Mouse (Mus musculus): ENCODE results near the gene Tbc1d1. TPM values are rescaled to one million over a fixed set of nuclear protein-coding genes. Genes with fewer than 3 reads are reported as not detected.

Gene Tbc1d1
- polyA plus RNA-seq, 1 experiment from 2014 or later: 18.4 TPM

DNA sequence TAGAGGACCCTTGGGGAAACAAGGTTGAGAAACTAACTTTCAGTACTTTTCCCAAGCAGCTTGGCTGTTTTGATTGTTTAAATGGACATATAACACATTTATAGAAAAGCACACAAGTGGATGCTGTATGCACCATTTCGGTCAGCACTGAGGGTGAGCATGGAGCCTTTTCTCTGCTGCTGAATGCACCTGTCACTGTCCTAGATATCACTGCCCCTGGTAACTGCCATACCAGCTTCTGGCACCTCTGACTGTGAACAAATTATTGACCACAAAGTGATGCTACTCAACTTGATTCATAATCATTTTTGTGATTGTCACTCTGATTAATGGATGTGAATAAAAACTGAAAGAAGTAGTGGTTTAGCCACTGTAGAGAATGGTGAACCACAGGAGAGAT, 117.4 kb downstream of the Tbc1d1 start:
- no peaks in the 10 kb centered on the region for H3K9me3 ChIP-seq
- ATAC-seq (ENCODE audit: insufficient number of reproducible peaks, low FRiP score, low TSS enrichment, low read depth): no peak
- no peak overlapping the region for H3K4me2 ChIP-seq
- no peak overlapping the region for H3K27ac ChIP-seq
- H3K36me3 ChIP-seq: peaks cover 23% of the 10 kb centered on the region; the same call in 1 of the 2 replicates
- H3K4me3 ChIP-seq: no peak overlapping the region
- H3K27me3 ChIP-seq: no peaks in the 10 kb centered on the region
- H3K4me1 ChIP-seq: peaks cover 5% of the 10 kb centered on the region; the same call in 1 of the 2 replicates
- no peak overlapping the region for H3K9ac ChIP-seq
- 79% methylated on average over 1 of the region's 1 CpGs for WGBS

DNA sequence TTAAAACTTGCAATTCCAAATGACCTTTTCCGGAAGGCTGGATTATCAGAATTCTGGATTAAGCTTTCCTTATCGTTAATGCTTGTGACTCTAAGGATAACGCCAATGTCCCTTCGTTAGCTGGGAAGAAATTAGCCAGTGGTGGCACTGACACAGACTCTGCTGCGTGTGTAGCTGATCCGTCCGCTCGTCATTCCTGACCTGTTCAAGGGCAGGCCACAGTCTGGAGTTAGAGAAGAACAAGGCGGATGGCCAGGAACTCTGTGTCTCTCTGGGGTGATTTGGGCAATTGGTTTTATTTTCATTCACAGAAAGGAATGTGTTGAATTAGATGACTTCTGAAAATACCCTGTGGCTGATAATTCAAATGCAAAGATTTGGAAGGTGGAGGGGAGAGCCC, 118.2 kb downstream of the Tbc1d1 start:
- H3K9ac ChIP-seq: no peak overlapping the region
- H3K27me3 ChIP-seq: no peaks in the 10 kb centered on the region
- no peak overlapping the region for H3K27ac ChIP-seq
- no peak overlapping the region for H3K4me2 ChIP-seq
- H3K4me3 ChIP-seq: no peak overlapping the region
- WGBS: 78% methylated on average over 9 of the region's 9 CpGs
- H3K9me3 ChIP-seq: no peaks in the 10 kb centered on the region
- no peak for ATAC-seq (ENCODE audit: insufficient number of reproducible peaks, low FRiP score, low TSS enrichment, low read depth)
- H3K4me1 ChIP-seq: peaks cover 5% of the 10 kb centered on the region; the same call in 1 of the 2 replicates
- peaks cover 28% of the 10 kb centered on the region; the same call in 1 of the 2 replicates for H3K36me3 ChIP-seq

GRCm38 (mm10) chr5:64274738-64275451, 118.8 kb downstream of the Tbc1d1 start:
- Histone ChIP-seq H3K4me2 (no peak overlapping the region), H3K4me1 (no peaks in the 10 kb centered on the region; the same call in 1 of the 2 replicates), H3K27ac (no peak overlapping the region), H3K36me3 (peaks cover 34% of the 10 kb centered on the region), H3K9me3 (no peaks in the 10 kb centered on the region), H3K27me3 (no peaks in the 10 kb centered on the region), H3K9ac (no peak overlapping the region), H3K4me3 (no peak overlapping the region)
- 38% methylated on average over 17 of the region's 17 CpGs for WGBS
- no peak for ATAC-seq (ENCODE audit: insufficient number of reproducible peaks, low FRiP score, low TSS enrichment, low read depth)

DNA sequence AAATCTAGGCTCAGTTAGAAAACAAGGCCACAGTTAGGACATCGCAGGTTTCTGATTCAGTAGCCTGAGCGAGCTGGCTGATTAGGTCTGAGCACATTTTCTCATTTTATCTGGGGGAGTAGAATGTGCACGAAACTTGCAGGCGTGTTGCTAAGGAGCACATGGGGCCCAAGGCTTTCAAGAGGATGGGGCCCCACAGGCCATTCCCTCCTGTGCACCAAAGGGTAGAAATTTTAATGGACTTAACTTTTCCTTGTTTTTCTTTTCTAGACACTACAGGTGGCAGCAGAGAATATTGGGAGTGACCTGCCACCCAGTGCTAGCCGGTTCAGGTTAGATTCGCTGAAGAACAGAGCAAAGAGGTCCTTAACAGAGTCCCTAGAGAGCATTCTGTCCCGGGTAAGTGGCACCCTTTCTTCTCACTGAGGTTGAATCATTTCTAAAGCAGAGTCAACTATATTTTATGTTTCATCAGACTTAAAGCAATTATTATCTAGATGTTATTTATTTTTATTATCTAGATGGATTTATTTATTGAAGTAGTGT, 121.6 kb downstream of the Tbc1d1 start:
- H3K4me3 ChIP-seq: no peak overlapping the region

GRCm38 (mm10) chr5:64279668-64280067, 123.6 kb downstream of the Tbc1d1 start:
- 53% methylated on average over 7 of the region's 7 CpGs for WGBS

More for the DNA sequence above, 121.6 kb downstream of the Tbc1d1 start:
- peaks cover 47% of the 10 kb centered on the region for H3K36me3 ChIP-seq
- no peaks in the 10 kb centered on the region for H3K4me1 ChIP-seq
- H3K27me3 ChIP-seq: no peaks in the 10 kb centered on the region
- no peaks in the 10 kb centered on the region for H3K9me3 ChIP-seq
- no peak overlapping the region for H3K9ac ChIP-seq
- H3K4me2 ChIP-seq: no peak overlapping the region
- no peak for ATAC-seq (ENCODE audit: insufficient number of reproducible peaks, low FRiP score, low TSS enrichment, low read depth)
- no peak overlapping the region for H3K27ac ChIP-seq
- WGBS: 94% methylated on average over 7 of the region's 7 CpGs

DNA sequence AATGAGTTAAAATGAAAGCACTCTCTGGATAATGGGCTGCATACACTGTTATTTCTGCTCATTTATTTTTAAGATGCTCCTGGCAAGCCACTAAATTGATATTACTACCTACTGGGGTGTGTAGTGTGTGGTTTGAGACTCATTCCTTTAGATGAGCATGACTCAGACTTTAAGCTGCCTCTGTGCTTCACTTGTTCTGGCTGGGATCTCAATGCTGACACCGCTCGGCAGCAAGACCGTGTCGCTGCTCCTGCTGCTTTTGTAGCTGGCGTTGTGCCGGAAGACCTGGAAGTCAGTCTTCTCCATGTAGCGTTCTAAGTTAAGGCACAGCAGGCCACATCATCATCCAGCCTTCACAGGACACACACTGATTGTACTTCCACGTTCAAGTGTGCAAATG, 124.1 kb downstream of the Tbc1d1 start:
- Histone ChIP-seq H3K4me1 (no peaks in the 10 kb centered on the region), H3K27ac (no peak overlapping the region), H3K4me2 (no peak overlapping the region), H3K27me3 (no peaks in the 10 kb centered on the region), H3K4me3 (no peak overlapping the region), H3K9ac (no peak overlapping the region), H3K9me3 (no peaks in the 10 kb centered on the region), H3K36me3 (peaks cover 52% of the 10 kb centered on the region)
- ATAC-seq (ENCODE audit: insufficient number of reproducible peaks, low FRiP score, low TSS enrichment, low read depth): no peak
- 85% methylated on average over 8 of the region's 8 CpGs for WGBS

More at GRCm38 (mm10) chr5:64279668-64280067, 123.6 kb downstream of the Tbc1d1 start:
- H3K4me3 ChIP-seq: no peak overlapping the region
- no peaks in the 10 kb centered on the region for H3K4me1 ChIP-seq
- ATAC-seq (ENCODE audit: insufficient number of reproducible peaks, low FRiP score, low TSS enrichment, low read depth): no peak
- peaks cover 49% of the 10 kb centered on the region for H3K36me3 ChIP-seq
- H3K9ac ChIP-seq: no peak overlapping the region
- no peak overlapping the region for H3K4me2 ChIP-seq
- no peak overlapping the region for H3K27ac ChIP-seq
- no peaks in the 10 kb centered on the region for H3K9me3 ChIP-seq
- no peaks in the 10 kb centered on the region for H3K27me3 ChIP-seq

DNA sequence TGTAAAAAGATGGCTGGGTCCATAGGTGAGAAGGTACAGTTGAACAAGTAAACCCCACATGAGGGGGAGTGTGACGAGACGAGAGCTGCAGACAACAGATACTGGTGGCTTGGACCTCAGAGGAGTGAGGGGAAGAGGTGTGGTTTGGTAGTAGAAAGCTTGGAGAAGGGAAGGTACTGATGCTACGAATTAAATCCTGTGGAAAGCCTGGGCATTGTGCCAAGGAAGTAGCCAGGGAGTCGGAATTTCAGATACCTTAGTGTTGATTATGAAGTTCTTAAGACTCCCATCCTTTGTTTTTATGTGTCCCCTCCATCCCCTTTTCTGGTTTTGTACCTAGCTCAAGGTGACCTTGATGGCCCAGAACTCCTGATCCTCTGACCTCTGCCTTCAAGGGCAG, 124.5 kb downstream of the Tbc1d1 start:
- H3K27me3 ChIP-seq: no peaks in the 10 kb centered on the region
- no peaks in the 10 kb centered on the region for H3K9me3 ChIP-seq
- H3K9ac ChIP-seq: no peak overlapping the region
- H3K27ac ChIP-seq: no peak overlapping the region
- no peak overlapping the region for H3K4me2 ChIP-seq
- no peaks in the 10 kb centered on the region for H3K4me1 ChIP-seq
- H3K4me3 ChIP-seq: no peak overlapping the region
- H3K36me3 ChIP-seq: peaks cover 51% of the 10 kb centered on the region
- ATAC-seq (ENCODE audit: insufficient number of reproducible peaks, low FRiP score, low TSS enrichment, low read depth): no peak
- WGBS: 54% methylated on average over 4 of the region's 4 CpGs

GRCm38 (mm10) chr5:64281674-64282073, 125.6 kb downstream of the Tbc1d1 start:
- Histone ChIP-seq H3K9ac (no peak overlapping the region), H3K9me3 (no peaks in the 10 kb centered on the region), H3K4me1 (no peaks in the 10 kb centered on the region), H3K36me3 (peaks cover 55% of the 10 kb centered on the region), H3K27me3 (no peaks in the 10 kb centered on the region), H3K4me2 (no peak overlapping the region), H3K27ac (no peak overlapping the region), H3K4me3 (no peak overlapping the region)
- no peak for ATAC-seq (ENCODE audit: insufficient number of reproducible peaks, low FRiP score, low TSS enrichment, low read depth)
- 86% methylated on average over 7 of the region's 7 CpGs for WGBS

DNA sequence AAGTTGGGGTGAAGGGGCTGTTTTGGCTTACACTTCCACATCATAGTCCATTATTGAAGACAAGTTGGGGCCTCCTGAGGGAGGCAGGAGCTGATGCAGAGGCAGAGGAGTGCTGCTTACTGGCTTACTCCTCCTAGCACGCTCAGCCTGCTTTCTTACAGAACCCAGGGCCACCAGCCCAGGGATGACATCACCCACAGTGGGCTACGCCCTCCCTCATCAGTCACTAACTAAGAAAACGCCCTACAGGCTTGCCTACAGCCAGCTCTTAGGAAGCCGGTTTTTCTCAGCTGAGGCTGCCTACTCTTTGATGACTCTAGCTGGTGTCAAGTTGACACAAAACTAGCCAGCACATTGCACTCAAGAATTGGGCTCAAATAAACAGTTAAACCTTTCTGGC, 126.5 kb downstream of the Tbc1d1 start:
- H3K27me3 ChIP-seq: no peaks in the 10 kb centered on the region
- 56% methylated on average over 4 of the region's 4 CpGs for WGBS
- ATAC-seq (ENCODE audit: insufficient number of reproducible peaks, low FRiP score, low TSS enrichment, low read depth): no peak

GRCm38 (mm10) chr5:64285289-64285688, 129.2 kb downstream of the Tbc1d1 start:
- peaks cover 10% of the 10 kb centered on the region; the same call in 1 of the 2 replicates for H3K4me1 ChIP-seq
- H3K27me3 ChIP-seq: no peaks in the 10 kb centered on the region
- ATAC-seq (ENCODE audit: insufficient number of reproducible peaks, low FRiP score, low TSS enrichment, low read depth): no peak
- no peak overlapping the region for H3K9ac ChIP-seq
- H3K27ac ChIP-seq: no peak overlapping the region
- H3K4me2 ChIP-seq: no peak overlapping the region
- H3K36me3 ChIP-seq: peaks cover 40% of the 10 kb centered on the region
- WGBS: 82% methylated on average over 4 of the region's 4 CpGs
- H3K9me3 ChIP-seq: no peaks in the 10 kb centered on the region
- H3K4me3 ChIP-seq: no peak overlapping the region

More for the DNA sequence above, 126.5 kb downstream of the Tbc1d1 start:
- no peak overlapping the region for H3K9ac ChIP-seq
- H3K27ac ChIP-seq: no peak overlapping the region
- no peak overlapping the region for H3K4me2 ChIP-seq
- H3K36me3 ChIP-seq: peaks cover 58% of the 10 kb centered on the region
- no peak overlapping the region for H3K4me3 ChIP-seq
- H3K4me1 ChIP-seq: no peaks in the 10 kb centered on the region
- no peaks in the 10 kb centered on the region for H3K9me3 ChIP-seq

- H3K9me3 ChIP-seq: no peaks in the 10 kb centered on the region
- no peaks in the 10 kb centered on the region for H3K27me3 ChIP-seq
- peaks cover 40% of the 10 kb centered on the region for H3K36me3 ChIP-seq
- H3K4me3 ChIP-seq: no peak overlapping the region
- H3K4me1 ChIP-seq: peaks cover 10% of the 10 kb centered on the region; the same call in 1 of the 2 replicates
- H3K9ac ChIP-seq: no peak overlapping the region
- no peak overlapping the region for H3K27ac ChIP-seq
- no peak overlapping the region for H3K4me2 ChIP-seq
- no peak for ATAC-seq (ENCODE audit: insufficient number of reproducible peaks, low FRiP score, low TSS enrichment, low read depth)
- WGBS: 91% methylated on average over 13 of the region's 13 CpGs
Observed at GRCm38 (mm10) chr5:64285851-64286250, 129.7 kb downstream of the Tbc1d1 start.

- Histone ChIP-seq H3K4me2 (no peak overlapping the region), H3K9ac (no peak overlapping the region), H3K9me3 (no peaks in the 10 kb centered on the region), H3K27ac (no peak overlapping the region), H3K36me3 (peaks cover 32% of the 10 kb centered on the region), H3K4me3 (no peak overlapping the region), H3K27me3 (no peaks in the 10 kb centered on the region), H3K4me1 (peaks cover 10% of the 10 kb centered on the region; the same call in 1 of the 2 replicates)
- 85% methylated on average over 8 of the region's 8 CpGs for WGBS
- ATAC-seq (ENCODE audit: insufficient number of reproducible peaks, low FRiP score, low TSS enrichment, low read depth): no peak
Observed at GRCm38 (mm10) chr5:64287287-64287686, 131.2 kb downstream of the Tbc1d1 start.

Data from limb, embryonic 15.5 days (tissue).